Mouse (Mus musculus) hindbrain, postnatal 0 days (tissue): ENCODE results near the gene Gnpat. TPM values are rescaled to one million over a fixed set of nuclear protein-coding genes. Genes with fewer than 3 reads are reported as not detected.

ENCODE experiments used
- ATAC-seq: fragments of 200-750 bp; cut with Nextera tagmentation; 2 replicates; pipeline ENCODE4 v1.8.0; 2017; ENCODE audit warnings: mild to moderate bottlenecking, moderate TSS enrichment, moderate library complexity
- DNase-seq: peaks from one replicate; pipeline ENCODE4 v3.0.0-alpha.2; 2015; ENCODE audit warnings: low spot score
- H3K27ac ChIP-seq: fragments of 300-500 bp; sonication (generic); 2 replicates; pipeline ENCODE4 v1.5.1; 2014; ENCODE audit warnings: mild to moderate bottlenecking
- H3K27me3 ChIP-seq: fragments of 300-500 bp; sonication (generic); 2 replicates; pipeline ENCODE4 v1.6.1; 2014; ENCODE audit warnings: low read length, mixed read lengths; ENCODE audit not compliant: insufficient read depth
- H3K36me3 ChIP-seq: fragments of 300-500 bp; sonication (generic); 2 replicates; pipeline ENCODE4 v1.6.1; 2014; ENCODE audit warnings: low read length, mixed read lengths; ENCODE audit not compliant: insufficient read depth
- H3K4me1 ChIP-seq: fragments of 300-500 bp; sonication (generic); 2 replicates; pipeline ENCODE4 v1.6.1; 2014; ENCODE audit warnings: antibody characterized with exemption, low read length, mixed read lengths; ENCODE audit not compliant: insufficient read depth
- H3K4me2 ChIP-seq: fragments of 300-500 bp; sonication (generic); 2 replicates; pipeline ENCODE4 v1.6.1; 2014; ENCODE audit warnings: low read depth, mild to moderate bottlenecking, low read length, moderate library complexity, mixed read lengths
- H3K4me3 ChIP-seq: fragments of 300-500 bp; sonication (generic); 2 replicates; pipeline ENCODE4 v1.5.1; 2014; ENCODE audit warnings: low read length
- H3K9ac ChIP-seq: fragments of 300-500 bp; sonication (generic); replicated peaks from 2 replicates; pipeline ENCODE4 v1.6.1; 2014; ENCODE audit warnings: mild to moderate bottlenecking, low read length, moderate library complexity, mixed read lengths
- H3K9me3 ChIP-seq: fragments of 300-500 bp; sonication (generic); 2 replicates; pipeline ENCODE4 v1.6.1; 2016; ENCODE audit warnings: low read length, mixed read lengths
- CTCF ChIP-seq: IDR thresholded peaks from 2 replicates; pipeline ENCODE4 v1.5.1; 2016; ENCODE audit warnings: antibody characterized with exemption, control low read depth, low read depth
- WGBS: fragments of 180-500 bp; shearing (Covaris S2); extraction: QIAGEN DNeasy Blood & Tissue Kit; methylation state at CpG from one replicate; pipeline ENCODE4 v1.1.7; 2014; 5-methylcytosine and 5-hydroxymethylcytosine counted together
- polyA plus RNA-seq: library from polyadenylated mRNA; unstranded; fragments of >200 nt; fragmentation: Nextera tagmentation; extraction: Ambion mirVana; gene quantifications from 2 replicates; pipeline ENCODE4 v1.2.1, GENCODE M21; 2015
- total RNA-seq: library from RNA; depleted of rRNA; stranded (reverse); fragments of >200 nt; gene quantifications from 2 replicates; pipeline ENCODE4 v1.2.3, GENCODE M21; 2014; rRNA removed

Gnpat gene
- total RNA-seq (40.0 and 47.2 TPM in 2 replicates), polyA plus RNA-seq (53.5 and 55.8 TPM in 2 replicates)

GRCm38 (mm10) chr8:124862321-124863162 lies at the start of gene Gnpat, which contains the start of gene 2810004N23Rik:
Gnpat (plus strand) TSS chr8:124863033.
2810004N23Rik (minus strand) TSS chr8:124863120.
- WGBS: 1% methylated on average over 52 of the region's 55 CpGs
- ATAC-seq (peak; percentile 99), DNase-seq (peak; percentile 96)
- Histone ChIP-seq H3K4me3 (peak within 1 kb of the TSS; percentile 73), H3K27me3 (no peaks in the 10 kb centered on the region), H3K9me3 (no peaks in the 10 kb centered on the region), H3K4me2 (peak within 1 kb of the TSS; percentile 89), H3K27ac (peak within 1 kb of the TSS; percentile 93), H3K4me1 (peaks cover 4% of the 10 kb centered on the region; the same call in 1 of the 2 replicates), H3K9ac (peak within 1 kb of the TSS; percentile 78), H3K36me3 (peaks cover 25% of the 10 kb centered on the region)
- TF ChIP-seq CTCF: no peak

GRCm38 (mm10) chr8:124813326-124813725 lies 49.5 kb upstream of the Gnpat start:
- H3K4me3 ChIP-seq: no peak overlapping the region
- H3K36me3 ChIP-seq: peaks cover 9% of the 10 kb centered on the region
- no peak overlapping the region for H3K9ac ChIP-seq
- no peaks in the 10 kb centered on the region for H3K9me3 ChIP-seq
- H3K4me2 ChIP-seq: no peak overlapping the region
- WGBS: 94% methylated on average over 4 of the region's 4 CpGs
- no peak overlapping the region for H3K27ac ChIP-seq
- no peak for TF ChIP-seq CTCF
- 0 out of 2 replicates have a peak, but pooled peaks cover 2% of the 10 kb centered on the region for H3K4me1 ChIP-seq
- no peaks in the 10 kb centered on the region for H3K27me3 ChIP-seq
- no peak for DNase-seq
- no peak for ATAC-seq

- H3K27me3 ChIP-seq: no peaks in the 10 kb centered on the region
- H3K4me1 ChIP-seq: 0 out of 2 replicates have a peak, but pooled peaks cover 2% of the 10 kb centered on the region
- DNase-seq (no peak), ATAC-seq (no peak)
- H3K9ac ChIP-seq: no peak overlapping the region
- H3K36me3 ChIP-seq: peaks cover 20% of the 10 kb centered on the region
- H3K9me3 ChIP-seq: no peaks in the 10 kb centered on the region
- H3K4me3 ChIP-seq: no peak overlapping the region
- no peak overlapping the region for H3K27ac ChIP-seq
- WGBS: 89% methylated on average over 12 of the region's 12 CpGs
- no peak overlapping the region for H3K4me2 ChIP-seq
- no peak for TF ChIP-seq CTCF
Observed at GRCm38 (mm10) chr8:124815870-124816269, 47.0 kb upstream of the Gnpat start.

- no peak overlapping the region for H3K9ac ChIP-seq
- no peak for TF ChIP-seq CTCF
- 94% methylated on average over 11 of the region's 11 CpGs for WGBS
- DNase-seq (no peak), ATAC-seq (no peak)
- no peaks in the 10 kb centered on the region for H3K4me1 ChIP-seq
- H3K27me3 ChIP-seq: no peaks in the 10 kb centered on the region
- no peak overlapping the region for H3K4me2 ChIP-seq
- peaks cover 20% of the 10 kb centered on the region for H3K36me3 ChIP-seq
- no peaks in the 10 kb centered on the region for H3K9me3 ChIP-seq
- no peak overlapping the region for H3K4me3 ChIP-seq
- no peak overlapping the region for H3K27ac ChIP-seq
Observed at GRCm38 (mm10) chr8:124816866-124817265, 46.0 kb upstream of the Gnpat start.

- WGBS: 76% methylated on average over 3 of the region's 3 CpGs
- H3K4me2 ChIP-seq: no peak overlapping the region
- TF ChIP-seq CTCF: no peak
- no peak overlapping the region for H3K9ac ChIP-seq
- H3K9me3 ChIP-seq: no peaks in the 10 kb centered on the region
- no peak overlapping the region for H3K4me3 ChIP-seq
- peaks cover 20% of the 10 kb centered on the region for H3K36me3 ChIP-seq
- no peak overlapping the region for H3K27ac ChIP-seq
- DNase-seq (no peak), ATAC-seq (no peak)
- H3K27me3 ChIP-seq: no peaks in the 10 kb centered on the region
- H3K4me1 ChIP-seq: no peaks in the 10 kb centered on the region
Observed at GRCm38 (mm10) chr8:124817361-124817760, 45.5 kb upstream of the Gnpat start.

- 81% methylated on average over 6 of the region's 6 CpGs for WGBS
- H3K27me3 ChIP-seq: no peaks in the 10 kb centered on the region
- H3K27ac ChIP-seq: no peak overlapping the region
- H3K9me3 ChIP-seq: no peaks in the 10 kb centered on the region
- TF ChIP-seq CTCF: no peak
- H3K4me1 ChIP-seq: no peaks in the 10 kb centered on the region
- no peak overlapping the region for H3K4me3 ChIP-seq
- DNase-seq (no peak), ATAC-seq (no peak)
- peaks cover 25% of the 10 kb centered on the region for H3K36me3 ChIP-seq
- H3K9ac ChIP-seq: no peak overlapping the region
- no peak overlapping the region for H3K4me2 ChIP-seq
Observed at GRCm38 (mm10) chr8:124819612-124820115, 43.2 kb upstream of the Gnpat start.
